Mouse (Mus musculus) heart, embryonic 14.5 days (tissue): ENCODE data around the gene Zic5. TPM values are rescaled to one million over a fixed set of nuclear protein-coding genes. Genes with fewer than 3 reads are reported as not detected.

Experiments used
- ATAC-seq: fragments of 200-750 bp; cut with Nextera tagmentation; 2 replicates; pipeline ENCODE4 v1.8.0; 2017; ENCODE audit warnings: low read depth, moderate TSS enrichment; ENCODE audit not compliant: insufficient number of reproducible peaks, insufficient read depth, low FRiP score
- H3K27ac ChIP-seq, 2 experiments: fragments of 200-500 bp in 1 of 2; fragments of 300-500 bp in 1 of 2; sonication (generic) in 1 of 2; replicated peaks in 1 of 2; 2 replicates each; pipeline ENCODE4 v1.5.1; 2012 to 2014; ENCODE audit warnings: low read depth in 2 of 2, low read length in 2 of 2, control low read depth in 1 of 2, mild to moderate bottlenecking in 1 of 2, mixed read lengths in 1 of 2; ENCODE audit not compliant: control insufficient read depth in 1 of 2, insufficient read depth in 1 of 2
- H3K27me3 ChIP-seq: fragments of 300-500 bp; sonication (generic); 2 replicates; pipeline ENCODE4 v1.6.1; 2014; ENCODE audit warnings: mild to moderate bottlenecking, low read length, control low read depth; ENCODE audit not compliant: control insufficient read depth, insufficient read depth
- H3K36me3 ChIP-seq: fragments of 300-500 bp; sonication (generic); 2 replicates; pipeline ENCODE4 v1.6.1; 2014; ENCODE audit warnings: mild to moderate bottlenecking, control low read depth, low read length, mixed read lengths; ENCODE audit not compliant: control insufficient read depth, insufficient read depth
- H3K4me1 ChIP-seq, 2 experiments: fragments of 200-500 bp in 1 of 2; fragments of 300-500 bp in 1 of 2; sonication (generic) in 1 of 2; 2 replicates each; pipeline ENCODE4 v1.6.1; 2012 to 2014; ENCODE audit warnings: low read length in 2 of 2, control low read depth in 1 of 2, mixed read lengths in 1 of 2; ENCODE audit not compliant: control insufficient read depth in 2 of 2, insufficient read depth in 2 of 2
- H3K4me2 ChIP-seq: fragments of 300-500 bp; sonication (generic); 2 replicates; pipeline ENCODE4 v1.6.1; 2014; ENCODE audit warnings: mild to moderate bottlenecking, low read length
- H3K4me3 ChIP-seq, 2 experiments: fragments of 200-500 bp in 1 of 2; fragments of 300-500 bp in 1 of 2; sonication (generic) in 1 of 2; 2 replicates each; pipeline ENCODE4 v1.5.1; 2012 to 2014; ENCODE audit warnings: low read length in 2 of 2, mild to moderate bottlenecking in 2 of 2, control low read depth in 1 of 2, low read depth in 1 of 2, moderate library complexity in 1 of 2; ENCODE audit not compliant: control insufficient read depth in 1 of 2, insufficient read depth in 1 of 2
- H3K9ac ChIP-seq: fragments of 300-500 bp; sonication (generic); 2 replicates; pipeline ENCODE4 v1.6.1; 2014; ENCODE audit warnings: mild to moderate bottlenecking, low read length
- H3K9me3 ChIP-seq: fragments of 300-500 bp; sonication (generic); 2 replicates; pipeline ENCODE4 v1.6.1; 2016; ENCODE audit warnings: low read length, control low read depth; ENCODE audit not compliant: control insufficient read depth
- WGBS: fragments of 180-500 bp; shearing (Covaris S2); extraction: QIAGEN DNeasy Blood & Tissue Kit; methylation state at CpG from one replicate; pipeline ENCODE4 v1.1.7; 2014; 5-methylcytosine and 5-hydroxymethylcytosine counted together
- polyA plus RNA-seq: library from polyadenylated mRNA; unstranded; fragments of >200 nt; fragmentation: Nextera tagmentation; extraction: Ambion mirVana; gene quantifications from 2 replicates; pipeline ENCODE4 v1.2.1, GENCODE M21; 2014

Zic5 gene
- 0.05 and 0.09 TPM in 2 replicates for polyA plus RNA-seq

DNA sequence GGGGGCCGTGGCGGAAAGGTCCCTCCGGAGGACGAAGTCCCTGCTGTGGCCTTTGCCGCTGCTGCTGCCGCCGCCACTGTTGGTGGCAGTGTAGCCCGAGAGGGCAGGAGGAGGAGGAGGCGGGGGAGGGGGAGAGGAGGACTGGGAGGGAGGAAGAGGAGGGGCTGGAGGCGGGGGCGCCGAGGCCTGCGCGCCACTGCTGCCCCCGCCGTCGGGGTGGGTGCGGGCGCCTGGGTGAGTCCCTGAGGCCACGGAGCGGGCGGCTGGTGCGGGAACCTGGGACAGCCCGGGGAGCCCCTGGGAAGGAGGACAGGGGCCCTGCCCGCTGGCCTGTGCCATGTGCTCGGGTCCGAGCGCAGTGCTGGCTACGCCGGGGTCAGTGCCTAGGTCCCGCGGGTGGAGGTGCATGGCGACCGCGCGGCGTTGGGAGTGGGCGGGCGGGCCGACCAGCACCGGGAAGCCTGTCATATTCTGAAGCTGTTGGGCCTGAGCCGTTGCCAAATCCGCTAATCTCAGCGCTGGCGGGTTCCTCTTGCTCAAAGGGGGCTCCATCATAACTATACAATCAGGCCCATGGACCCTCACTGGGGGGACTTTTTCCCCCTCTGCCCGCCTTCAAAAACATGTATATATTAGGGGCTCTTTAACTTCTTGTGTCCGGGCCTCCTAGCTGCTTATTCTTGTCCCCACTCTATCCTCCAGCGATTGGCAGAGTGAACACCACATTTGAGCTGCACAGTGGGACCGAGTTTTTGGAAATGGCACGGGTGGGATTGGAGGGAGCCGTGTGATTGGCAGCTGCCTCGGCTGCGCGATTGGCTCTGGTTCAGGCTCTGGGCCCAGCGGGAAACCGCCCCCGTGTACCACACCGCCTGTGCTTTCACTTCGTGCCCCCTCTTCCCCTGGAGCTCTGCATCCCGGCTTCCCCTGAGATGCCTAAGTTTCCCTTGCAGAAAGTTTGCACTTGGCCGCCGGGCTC lies at the start of gene Zic5:
Gene Zic5 (minus strand): TSS at position 915 of the 979 bp plus-strand sequence.
- ATAC-seq: no peak
- H3K4me3 ChIP-seq: peak within 1 kb of the TSS; percentile 42 to 57
- H3K27ac ChIP-seq: no peak within 1 kb of the TSS
- peaks cover 94% of the 10 kb centered on the region for H3K27me3 ChIP-seq
- H3K4me1 ChIP-seq: peaks cover 4 to 22% of the 10 kb centered on the region in 2 experiments; a peak in 3 of 4 replicates
- peak within 1 kb of the TSS; percentile 94 for H3K4me2 ChIP-seq
- H3K9ac ChIP-seq: peak within 1 kb of the TSS; percentile 41; the same call in 1 of the 2 replicates
- H3K36me3 ChIP-seq: no peaks in the 10 kb centered on the region
- no peaks in the 10 kb centered on the region for H3K9me3 ChIP-seq
- 1% methylated on average over 56 of the region's 62 CpGs for WGBS

DNA sequence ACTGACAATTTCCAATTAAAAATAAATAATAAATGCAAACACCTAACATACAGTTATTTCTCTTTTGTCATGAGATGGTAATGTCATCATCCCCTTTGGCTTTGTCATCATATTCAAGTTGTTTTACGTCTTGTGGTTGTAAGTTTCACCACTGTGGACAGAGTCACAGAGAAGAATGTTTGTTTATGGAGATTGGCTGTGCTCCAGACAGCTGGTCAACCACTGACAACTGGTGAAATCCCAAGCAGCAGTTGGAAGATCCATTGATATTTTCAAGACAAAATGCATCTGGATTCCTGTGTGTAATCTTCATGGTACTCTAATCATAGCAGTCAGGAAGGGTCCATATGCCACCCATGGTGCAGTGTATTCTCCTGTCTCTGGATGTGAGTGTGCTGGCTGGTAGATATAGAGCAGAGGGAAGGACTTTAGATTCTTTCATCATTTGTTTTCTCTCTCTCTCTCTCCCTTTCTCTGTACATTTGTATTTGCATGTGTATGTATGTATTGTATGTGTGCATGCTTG lies 48.1 kb upstream of the Zic5 start:
- no peak overlapping the region for H3K27ac ChIP-seq
- no peak overlapping the region for H3K4me3 ChIP-seq
- no peaks in the 10 kb centered on the region for H3K27me3 ChIP-seq
- no peak overlapping the region for H3K4me2 ChIP-seq
- no peak overlapping the region for H3K9ac ChIP-seq
- WGBS: 59% methylated on average over 1 of the region's 1 CpGs
- no peaks in the 10 kb centered on the region for H3K9me3 ChIP-seq
- no peaks in the 10 kb centered on the region for H3K4me1 ChIP-seq
- no peaks in the 10 kb centered on the region for H3K36me3 ChIP-seq
- ATAC-seq: no peak

DNA sequence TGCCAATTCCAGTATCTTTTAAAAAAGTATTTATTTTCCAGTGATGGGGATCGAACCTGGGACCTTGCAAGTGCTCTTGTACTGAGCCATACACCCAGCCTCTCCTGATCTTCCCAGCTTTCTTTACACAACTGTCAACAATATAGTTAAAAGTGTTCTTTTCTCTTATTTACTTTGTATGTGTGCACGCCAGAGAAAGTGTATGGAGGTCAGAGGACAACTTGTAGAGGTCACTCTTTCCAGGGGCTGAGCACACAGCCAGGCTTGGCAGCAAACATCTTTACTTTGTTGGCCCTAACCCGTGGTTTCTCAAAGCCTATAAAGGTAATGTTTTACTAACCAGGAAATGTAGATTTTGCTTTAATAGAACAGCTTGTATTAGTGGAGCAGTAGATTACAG lies 46.0 kb upstream of the Zic5 start:
- H3K27ac ChIP-seq: no peak overlapping the region
- no peak overlapping the region for H3K4me3 ChIP-seq
- H3K36me3 ChIP-seq: no peaks in the 10 kb centered on the region
- no peaks in the 10 kb centered on the region for H3K27me3 ChIP-seq
- ATAC-seq: no peak
- no peaks in the 10 kb centered on the region for H3K4me1 ChIP-seq
- no peaks in the 10 kb centered on the region for H3K9me3 ChIP-seq
- WGBS: 71% methylated on average over 3 of the region's 3 CpGs
- H3K4me2 ChIP-seq: no peak overlapping the region
- no peak overlapping the region for H3K9ac ChIP-seq

GRCm38 (mm10) chr14:122509058-122509457 lies 43.6 kb upstream of the Zic5 start:
- H3K4me2 ChIP-seq: no peak overlapping the region
- no peak overlapping the region for H3K9ac ChIP-seq
- no peaks in the 10 kb centered on the region for H3K9me3 ChIP-seq
- H3K4me3 ChIP-seq: no peak overlapping the region
- no peaks in the 10 kb centered on the region for H3K4me1 ChIP-seq
- ATAC-seq: no peak
- H3K27ac ChIP-seq: no peak overlapping the region
- WGBS: 21% methylated on average over 2 of the region's 2 CpGs
- H3K27me3 ChIP-seq: no peaks in the 10 kb centered on the region
- no peaks in the 10 kb centered on the region for H3K36me3 ChIP-seq

- no peak overlapping the region for H3K4me2 ChIP-seq
- H3K9ac ChIP-seq: no peak overlapping the region
- WGBS: 59% methylated on average over 1 of the region's 1 CpGs
- peaks cover 60% of the 10 kb centered on the region for H3K27me3 ChIP-seq
- no peak overlapping the region for H3K4me3 ChIP-seq
- H3K4me1 ChIP-seq: peaks cover 0 to 7% of the 10 kb centered on the region in 2 experiments; a peak in 2 of 4 replicates
- ATAC-seq: no peak
- no peak overlapping the region for H3K27ac ChIP-seq
- H3K9me3 ChIP-seq: 0 out of 2 replicates have a peak, but pooled peaks cover 3% of the 10 kb centered on the region
- H3K36me3 ChIP-seq: no peaks in the 10 kb centered on the region
Observed at GRCm38 (mm10) chr14:122492015-122492414, 26.5 kb upstream of the Zic5 start.

- Histone ChIP-seq H3K36me3 (no peaks in the 10 kb centered on the region), H3K9ac (no peak overlapping the region), H3K4me1 (peaks cover 0 to 7% of the 10 kb centered on the region in 2 experiments; a peak in 2 of 4 replicates), H3K4me2 (no peak overlapping the region), H3K27me3 (peaks cover 65% of the 10 kb centered on the region), H3K27ac (no peak overlapping the region), H3K9me3 (0 out of 2 replicates have a peak, but pooled peaks cover 3% of the 10 kb centered on the region), H3K4me3 (no peak overlapping the region)
- WGBS: 78% methylated on average over 6 of the region's 6 CpGs
- ATAC-seq: no peak
Observed at GRCm38 (mm10) chr14:122491521-122491920, 26.0 kb upstream of the Zic5 start.

DNA sequence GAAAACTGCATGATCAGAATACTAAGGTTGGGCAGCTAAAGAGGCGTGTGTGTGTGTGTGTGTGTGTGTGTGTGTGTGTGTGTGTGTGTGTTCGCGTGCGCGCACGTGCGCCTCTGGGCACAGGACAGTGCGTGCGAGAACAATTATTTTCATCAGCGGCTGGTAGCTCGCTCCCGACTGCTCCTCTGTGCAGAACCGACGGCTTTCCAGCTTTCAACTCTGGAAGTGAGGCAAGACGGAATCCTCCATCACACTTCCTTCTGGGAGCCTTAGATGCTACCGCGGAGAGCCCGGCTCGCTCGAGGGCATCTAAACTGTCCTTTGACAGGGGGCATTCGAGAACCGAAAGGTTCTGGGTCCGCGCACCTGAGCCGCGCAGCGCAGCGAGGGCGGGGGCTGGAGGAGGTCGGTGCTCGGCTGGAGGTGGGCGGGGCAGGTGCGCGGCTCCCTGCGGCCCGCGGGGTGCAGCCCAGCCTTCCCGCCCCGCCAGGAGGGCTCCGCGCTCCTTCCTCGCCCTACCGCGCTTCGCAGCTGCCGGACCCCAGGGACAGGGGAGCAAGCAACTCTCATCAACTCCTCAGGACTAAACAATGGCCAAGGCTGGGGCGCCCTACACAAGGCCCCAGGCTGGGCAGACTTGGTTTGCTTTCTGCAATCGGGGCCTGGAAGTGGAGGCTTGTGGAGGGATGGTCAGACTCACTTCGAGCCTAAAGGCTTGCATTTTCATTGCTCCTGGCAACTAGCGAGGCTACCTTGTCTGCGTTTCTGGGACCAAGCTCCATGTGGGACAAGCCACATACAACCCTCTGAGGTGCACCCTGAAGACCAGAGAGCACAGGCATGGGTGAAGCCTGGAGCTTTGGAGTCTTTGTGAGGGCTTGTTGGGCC lies 25.2 kb upstream of the Zic5 start, which contains the start of gene Gm10837:
Gene Gm10837 (plus strand): TSS at position 146 of the 888 bp plus-strand sequence.
- H3K4me1 ChIP-seq: peaks cover 0 to 7% of the 10 kb centered on the region in 2 experiments; a peak in 2 of 4 replicates
- no peaks in the 10 kb centered on the region for H3K36me3 ChIP-seq
- no peak within 1 kb of the TSS for H3K27ac ChIP-seq
- H3K4me2 ChIP-seq: peak within 1 kb of the TSS; percentile 54
- H3K9me3 ChIP-seq: 0 out of 2 replicates have a peak, but pooled peaks cover 3% of the 10 kb centered on the region
- H3K4me3 ChIP-seq: peak within 1 kb of the TSS; percentile 0 to 28; a peak in 2 of 4 replicates
- peaks cover 73% of the 10 kb centered on the region for H3K27me3 ChIP-seq
- no peak within 1 kb of the TSS for H3K9ac ChIP-seq
- ATAC-seq: no peak
- 2% methylated on average over 47 of the region's 51 CpGs for WGBS
